Mouse (Mus musculus): ENCODE results near the gene Zbtb16. TPM values are rescaled to one million over a fixed set of nuclear protein-coding genes. Genes with fewer than 3 reads are reported as not detected.

Zbtb16 gene
- total and polyA plus RNA-seq, 3 experiments = 0.04 to 0.72 TPM; not detected in 1

GRCm38 (mm10) chr9:48697470-48697815 lies 138.6 kb downstream of the Zbtb16 start:
- H3K27me3 ChIP-seq (ENCODE audit: control insufficient read depth in 1 of 2, insufficient read depth in 2 of 2, low read length in 2 of 2) = peaks cover 2 to 4% of the 10 kb centered on the region in 2 experiments
- H3K9me3 ChIP-seq (replicated peaks; ENCODE audit: insufficient read depth, low read length) = no peaks in the 10 kb centered on the region
- H3K9ac ChIP-seq (ENCODE audit: control insufficient read depth, low read depth, low read length, poor library complexity, severe bottlenecking) = no peak overlapping the region
- TF ChIP-seq ZC3H11A (IDR thresholded peaks at IDR 0.05; ENCODE audit: low read depth, low read length) (no peak), MAZ (IDR thresholded peaks at IDR 0.05; ENCODE audit: low read depth, low read length) (no peak), EP300 (IDR thresholded peaks at IDR 0.05; ENCODE audit: low read depth in 1 of 2, low read length in 2 of 2) (no peak), ZNF384 (IDR thresholded peaks at IDR 0.05; ENCODE audit: low read depth, low read length) (no peak), UBTF (IDR thresholded peaks at IDR 0.05; ENCODE audit: borderline replicate concordance, insufficient read depth, low read depth, low read length) (no peak), MEF2A (IDR thresholded peaks at IDR 0.05; ENCODE audit: extremely low read depth, insufficient replicate concordance, low read depth, low read length, poor library complexity, severe bottlenecking) (no peak), RAD21 (IDR thresholded peaks at IDR 0.05; ENCODE audit: low read depth, low read length) (no peak), POLR2AphosphoS2 (IDR thresholded peaks at IDR 0.05; ENCODE audit: low read length) (no peak), RCOR1 (IDR thresholded peaks at IDR 0.05; ENCODE audit: low read depth, low read length) (no peak), JUND (IDR thresholded peaks at IDR 0.05; ENCODE audit: low read depth, low read length) (no peak), TAL1 (IDR thresholded peaks at IDR 0.05; ENCODE audit: low read length) (no peak), MYB (IDR thresholded peaks at IDR 0.05; ENCODE audit: low read depth, low read length) (no peak), POLR2AphosphoS5 (IDR thresholded peaks at IDR 0.05; ENCODE audit: borderline replicate concordance, low read depth, low read length) (no peak)
- no peak overlapping the region for H3K27ac ChIP-seq (ENCODE audit: control insufficient read depth, low read depth, low read length)
- no peak overlapping the region for H3K4me3 ChIP-seq (ENCODE audit: control insufficient read depth in 1 of 2, insufficient read depth in 1 of 2, low read depth in 2 of 2, low read length in 2 of 2)
- no peaks in the 10 kb centered on the region for H3K4me1 ChIP-seq (ENCODE audit: control insufficient read depth in 1 of 2, insufficient read depth in 2 of 2, low read length in 2 of 2)
- H3K79me2 ChIP-seq (ENCODE audit: control insufficient read depth, insufficient read depth, low read length, poor library complexity) = no peaks in the 10 kb centered on the region
- DNase-seq (ENCODE audit: low read depth, low spot score) = no peak
- H3K36me3 ChIP-seq (ENCODE audit: control insufficient read depth in 1 of 2, insufficient read depth in 2 of 2, low read length in 2 of 2) = no peaks in the 10 kb centered on the region

GRCm38 (mm10) chr9:48696731-48697469 lies 139.1 kb downstream of the Zbtb16 start:
- H3K79me2 ChIP-seq (ENCODE audit: control insufficient read depth, insufficient read depth, low read length, poor library complexity) = no peaks in the 10 kb centered on the region
- no peak for TF ChIP-seq TCF12 (IDR thresholded peaks at IDR 0.05; ENCODE audit: low read depth, low read length)
- no peak for TF ChIP-seq RAD21 (IDR thresholded peaks at IDR 0.05; ENCODE audit: low read depth, low read length)
- no peak for TF ChIP-seq CHD1 (IDR thresholded peaks at IDR 0.05; ENCODE audit: low read depth, low read length)
- no peak for TF ChIP-seq MAX (IDR thresholded peaks at IDR 0.05; ENCODE audit: low read length)
- TF ChIP-seq MYC (IDR thresholded peaks at IDR 0.05; ENCODE audit: low read depth, low read length) = no peak
- TF ChIP-seq UBTF (IDR thresholded peaks at IDR 0.05; ENCODE audit: borderline replicate concordance, insufficient read depth, low read depth, low read length) = no peak
- no peaks in the 10 kb centered on the region for H3K36me3 ChIP-seq (ENCODE audit: control insufficient read depth in 1 of 2, insufficient read depth in 2 of 2, low read length in 2 of 2)
- H3K27ac ChIP-seq (ENCODE audit: control insufficient read depth, low read depth, low read length) = no peak overlapping the region
- H3K9me3 ChIP-seq (replicated peaks; ENCODE audit: insufficient read depth, low read length) = no peaks in the 10 kb centered on the region
- no peak for DNase-seq (ENCODE audit: low read depth, low spot score)
- H3K27me3 ChIP-seq (ENCODE audit: control insufficient read depth in 1 of 2, insufficient read depth in 2 of 2, low read length in 2 of 2) = peaks cover 2 to 4% of the 10 kb centered on the region in 2 experiments
- no peak overlapping the region for H3K9ac ChIP-seq (ENCODE audit: control insufficient read depth, low read depth, low read length, poor library complexity, severe bottlenecking)
- no peaks in the 10 kb centered on the region for H3K4me1 ChIP-seq (ENCODE audit: control insufficient read depth in 1 of 2, insufficient read depth in 2 of 2, low read length in 2 of 2)
- no peak overlapping the region for H3K4me3 ChIP-seq (ENCODE audit: control insufficient read depth in 1 of 2, insufficient read depth in 1 of 2, low read depth in 2 of 2, low read length in 2 of 2)
